Mouse (Mus musculus) 3T3-L1 (cell line): ENCODE data around the gene Spag6.
A peak's percentile ranks its signal among the peaks of the same experiment; 100 is the strongest.

Source experiments
- DNase-seq: peaks from one replicate; pipeline ENCODE4 v3.0.0-alpha.2; 2015; ENCODE audit warnings: low read depth, low spot score

Spag6 gene

GRCm38 (mm10) chr2:18687671-18688170 is 6.1 kb upstream of the Spag6 start:
- no peak for DNase-seq

GRCm38 (mm10) chr2:18688286-18688685 is 5.5 kb upstream of the Spag6 start:
- DNase-seq: no peak

DNA sequence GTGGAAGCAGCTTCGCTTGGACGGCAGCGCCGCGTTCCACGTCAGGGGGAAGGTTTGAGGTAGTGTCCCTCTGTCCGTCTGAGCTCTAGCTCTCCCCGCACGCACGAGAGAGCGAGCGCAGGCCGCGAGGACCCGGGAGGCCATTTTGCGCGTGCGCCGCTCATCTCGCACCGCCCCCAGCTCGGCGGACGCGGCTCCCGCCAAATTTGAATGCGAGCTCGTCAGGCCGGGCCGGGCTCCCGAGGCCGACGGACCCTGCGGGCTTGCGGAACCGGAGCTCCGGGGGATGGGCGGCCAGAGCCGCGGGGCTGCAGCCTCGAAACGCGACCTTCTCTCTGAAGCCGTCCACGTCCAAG is 5.1 kb upstream of the Spag6 start:
- no peak for DNase-seq

GRCm38 (mm10) chr2:18689064-18689921 is 4.5 kb upstream of the Spag6 start:
- DNase-seq: no peak

- no peak for DNase-seq
Observed at GRCm38 (mm10) chr2:18690055-18690691, 3.7 kb upstream of the Spag6 start.

GRCm38 (mm10) chr2:18690756-18691155 is 3.1 kb upstream of the Spag6 start:
- DNase-seq: no peak

- no peak for DNase-seq
Observed at GRCm38 (mm10) chr2:18692031-18692430, 1.8 kb upstream of the Spag6 start.

DNA sequence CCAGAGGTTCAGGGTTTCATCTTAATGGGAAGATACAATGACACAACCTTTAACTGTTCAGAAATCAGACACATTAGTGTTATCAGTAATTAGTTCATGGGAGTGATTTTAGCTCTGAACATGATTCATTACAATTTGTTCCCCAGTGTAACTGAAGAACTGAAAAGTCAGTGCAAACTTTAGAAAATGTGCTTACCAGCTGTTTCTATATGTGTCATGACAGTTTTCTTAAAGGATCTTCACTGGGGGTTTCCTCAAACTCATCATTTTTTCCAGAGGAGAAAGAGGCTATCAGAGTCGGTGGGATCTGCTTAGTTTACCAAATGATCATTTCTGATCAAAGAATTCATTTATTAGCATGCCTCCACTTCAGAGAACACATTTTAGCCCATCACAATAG is 1.3 kb upstream of the Spag6 start:
- DNase-seq: no peak

DNA sequence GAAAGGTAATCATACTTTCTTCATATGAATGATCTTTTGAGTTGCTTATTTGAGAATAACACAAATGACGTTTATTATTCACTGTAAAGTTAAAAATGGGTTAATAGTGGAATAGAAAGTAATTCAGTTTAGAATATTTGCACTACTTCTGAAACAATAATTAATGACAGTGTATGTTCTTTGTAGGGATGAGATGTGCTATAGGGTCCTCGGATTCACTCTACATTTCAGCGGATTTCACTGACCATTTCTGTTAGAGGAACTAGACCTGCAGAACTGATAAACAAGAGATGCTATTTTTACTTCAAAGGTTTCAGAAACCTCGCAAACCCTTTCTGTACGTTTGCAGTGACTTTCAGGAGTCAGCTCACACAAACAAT is 351 bp upstream of the Spag6 start:
- no peak for DNase-seq

DNA sequence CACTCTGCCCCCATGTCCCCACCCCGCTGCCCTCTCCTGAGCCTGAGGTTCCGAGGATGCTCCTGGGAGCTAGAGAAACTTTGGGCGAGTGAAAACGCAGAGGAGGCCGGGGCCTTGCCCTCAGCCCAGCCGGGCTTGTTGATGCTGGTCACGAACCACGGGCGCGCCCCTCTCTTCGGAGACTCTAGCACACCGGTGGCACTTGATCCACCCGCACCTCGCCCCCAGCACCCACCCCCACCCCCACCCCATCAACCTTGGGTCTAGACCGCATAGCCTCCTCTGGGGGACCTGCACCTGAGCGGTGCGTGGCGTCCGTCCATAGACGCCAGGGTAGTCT is 749 bp downstream of the Spag6 start:
- DNase-seq: peak; percentile 49

DNA sequence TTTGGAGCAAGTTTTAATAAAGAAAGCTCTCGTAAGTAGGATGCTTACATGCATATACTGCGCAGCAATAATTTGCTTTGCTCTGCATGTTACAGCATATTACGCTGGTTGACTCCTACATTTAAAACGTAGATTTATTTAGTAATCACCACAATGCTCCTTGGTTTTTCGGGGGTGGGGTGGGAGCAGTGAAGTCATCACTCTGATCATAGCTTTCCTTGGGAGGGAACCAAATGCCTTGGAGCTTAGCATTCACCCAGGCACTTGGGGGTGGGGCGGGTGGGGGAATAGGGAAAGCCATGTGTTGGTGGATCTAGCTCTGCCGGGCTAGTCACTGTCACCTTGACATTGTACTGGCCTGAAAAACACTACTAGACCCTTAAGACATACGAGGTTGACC is 1.3 kb downstream of the Spag6 start:
- DNase-seq: no peak

DNA sequence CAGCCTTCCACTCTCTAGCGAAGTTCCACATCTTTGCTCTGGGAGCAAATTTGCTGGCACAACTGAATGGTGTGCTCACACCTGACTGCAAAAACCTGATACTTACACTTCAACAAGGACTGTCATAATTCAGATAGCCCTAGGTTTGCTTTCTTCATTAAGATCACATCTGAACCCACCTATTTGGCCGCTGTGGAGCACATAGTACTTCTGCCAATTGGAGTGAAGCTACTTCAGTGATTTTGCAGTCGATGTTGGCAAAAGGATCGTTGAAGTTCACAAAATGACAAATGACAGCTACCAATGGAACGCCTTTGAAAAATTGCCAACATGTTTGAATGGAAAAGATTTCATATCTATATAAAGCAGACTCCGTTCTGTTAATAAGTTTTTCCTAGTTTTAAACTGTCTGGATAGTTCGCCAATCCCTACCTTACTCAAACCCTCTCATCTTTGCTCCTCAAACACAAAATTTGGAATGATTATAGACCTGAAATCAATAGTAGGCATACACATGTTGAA is 1.9 kb downstream of the Spag6 start:
- DNase-seq: no peak

DNA sequence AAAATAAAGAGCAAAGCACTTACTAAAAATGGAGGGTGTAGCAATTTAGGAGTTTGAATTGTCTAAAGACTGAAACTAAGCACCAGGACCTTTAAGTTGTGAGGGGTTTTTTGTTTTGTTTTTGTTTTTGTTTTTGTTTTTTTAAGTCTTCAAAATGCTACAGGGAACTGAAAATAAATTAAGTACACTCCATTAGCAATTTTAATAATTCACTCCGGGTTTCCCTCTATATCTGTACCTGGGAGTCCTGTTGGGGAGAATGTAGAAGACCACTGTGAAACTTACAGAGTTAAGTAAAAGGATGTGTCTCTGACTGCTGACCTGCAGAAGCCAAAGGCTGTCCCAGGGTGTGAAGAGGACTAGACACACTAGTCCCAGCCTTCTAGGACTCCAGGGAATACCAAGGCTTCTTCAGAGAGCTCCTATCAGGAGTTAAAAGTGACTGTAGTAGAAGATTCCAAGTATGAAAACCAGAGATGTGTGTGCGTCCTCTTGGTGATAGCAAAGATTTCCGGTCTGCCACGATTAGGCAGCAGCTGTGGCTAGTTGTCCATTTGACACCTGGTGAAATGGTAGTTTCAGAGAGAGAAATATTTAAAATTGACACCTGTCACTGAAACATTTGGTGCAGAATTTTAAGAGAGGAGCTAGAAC is 3.9 kb downstream of the Spag6 start:
- DNase-seq: no peak

- no peak for DNase-seq
Observed at GRCm38 (mm10) chr2:18698663-18699385, 5.0 kb downstream of the Spag6 start.

DNA sequence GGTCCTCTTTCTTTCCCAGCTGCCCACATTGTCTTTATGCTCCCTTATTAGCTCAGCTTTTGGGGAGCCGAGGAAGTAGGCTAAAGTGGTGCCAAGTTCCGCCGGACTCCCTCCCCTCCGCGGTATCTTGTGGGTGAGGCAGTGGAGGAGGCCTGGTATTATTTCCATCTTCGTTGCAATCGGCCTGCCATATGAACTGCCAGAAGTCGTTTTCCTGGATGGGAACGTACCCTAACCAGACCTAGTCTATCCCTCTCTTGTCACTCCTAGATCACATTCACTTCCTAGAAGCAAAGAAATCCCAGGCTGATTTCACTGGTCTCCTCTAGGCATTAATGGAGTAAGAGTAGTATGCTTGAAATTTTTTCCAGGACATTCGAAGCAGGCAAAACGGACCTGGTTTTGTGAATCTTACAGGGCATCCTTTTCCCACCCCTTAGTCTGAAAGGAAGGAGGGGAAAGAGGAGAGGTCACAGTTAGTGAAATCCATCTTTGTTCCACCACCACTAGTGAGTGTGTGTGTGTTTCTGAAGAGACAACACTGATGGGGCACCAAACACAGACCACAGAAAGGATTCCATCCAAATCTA is 5.7 kb downstream of the Spag6 start:
- no peak for DNase-seq

DNA sequence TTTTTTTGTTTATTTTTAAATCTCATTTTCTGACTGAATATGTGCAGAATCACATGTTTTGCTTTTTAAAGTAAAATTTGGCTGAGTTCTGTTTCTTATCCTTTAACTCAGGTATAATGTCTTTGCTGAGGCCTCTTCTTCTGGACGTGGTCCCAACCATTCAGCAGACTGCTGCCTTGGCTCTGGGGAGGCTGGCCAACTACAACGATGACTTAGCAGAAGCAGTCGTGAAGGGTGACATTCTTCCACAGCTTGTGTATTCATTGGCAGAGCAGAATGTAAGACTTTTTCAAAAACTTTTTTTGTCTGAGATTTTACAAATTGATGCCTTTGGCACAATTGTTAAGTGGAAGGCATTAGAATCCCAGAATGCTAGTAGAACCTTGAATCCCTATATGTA is 16.5 kb downstream of the Spag6 start:
- DNase-seq: peak; percentile 58

- peak; percentile 77 for DNase-seq
Observed at GRCm38 (mm10) chr2:18713071-18713470, 19.2 kb downstream of the Spag6 start.

- DNase-seq: no peak
Observed at GRCm38 (mm10) chr2:18714337-18714736, 20.5 kb downstream of the Spag6 start.

DNA sequence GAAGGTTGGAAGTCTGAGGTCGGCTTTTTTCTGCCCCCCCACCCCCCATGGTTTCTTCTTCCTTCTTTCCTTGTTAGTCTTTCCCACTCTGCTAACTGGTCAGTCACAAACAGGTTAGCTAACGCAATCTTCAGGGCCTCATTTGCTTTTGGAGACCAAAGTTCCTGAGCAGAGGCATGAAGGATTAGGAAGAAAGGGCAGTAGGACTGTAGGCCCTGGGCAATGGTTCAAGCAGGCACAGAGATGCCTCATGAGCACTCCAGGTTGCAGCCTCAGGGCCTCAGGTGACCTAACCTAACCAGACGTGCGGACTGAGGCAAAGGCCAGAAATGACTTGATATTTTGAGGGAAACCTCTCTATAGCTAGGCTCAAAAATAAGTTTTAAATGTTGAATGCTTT is 24.7 kb downstream of the Spag6 start:
- no peak for DNase-seq

DNA sequence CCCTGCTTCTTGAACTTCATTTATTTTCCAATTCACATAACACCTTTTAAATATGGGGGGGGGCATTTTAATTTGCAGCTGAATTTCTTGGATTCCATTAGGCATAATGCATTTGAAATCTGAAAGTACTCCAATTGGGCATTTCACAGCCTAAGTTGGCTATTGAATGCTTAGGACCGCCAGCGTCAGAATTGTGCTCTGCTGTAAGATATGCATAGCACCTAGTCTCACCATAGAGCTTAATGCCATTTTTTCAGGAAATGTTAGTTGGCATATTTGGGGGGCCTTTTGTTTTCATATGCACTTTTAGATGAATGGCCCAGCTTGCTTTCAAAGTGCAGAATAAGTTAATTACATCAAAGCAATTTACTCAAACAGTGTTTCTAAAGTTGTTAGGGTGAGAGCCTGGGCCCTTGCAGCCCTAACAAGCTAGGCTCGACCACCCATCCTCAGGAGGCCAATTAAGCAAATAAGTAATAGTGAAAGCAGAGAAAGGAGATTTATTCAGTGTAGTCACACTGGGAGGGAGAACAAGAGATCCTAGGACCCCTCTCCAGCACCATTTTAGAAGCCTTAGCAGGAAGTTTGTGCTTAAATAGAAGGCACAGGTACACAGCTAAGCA is 28.5 kb downstream of the Spag6 start:
- no peak for DNase-seq

DNA sequence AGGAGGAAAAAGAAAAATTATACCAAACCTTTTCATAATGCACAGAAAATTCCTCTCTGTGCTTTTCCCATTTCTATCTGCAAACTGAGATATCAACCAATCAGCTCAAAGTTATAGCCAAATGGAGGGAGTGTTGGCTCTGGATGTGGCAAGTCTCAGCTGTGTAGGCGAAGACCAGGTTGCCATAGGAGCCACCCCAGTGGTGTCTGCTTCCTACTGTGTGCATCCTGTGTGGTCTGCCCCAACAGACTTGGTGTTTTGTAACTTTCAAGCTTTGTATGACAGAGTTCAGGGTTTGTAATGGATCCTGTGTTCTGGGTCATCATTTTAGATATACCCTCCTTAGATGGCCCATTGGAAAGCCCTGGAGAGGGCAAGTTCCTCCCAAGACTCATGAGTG is 30.6 kb downstream of the Spag6 start:
- no peak for DNase-seq
